Comparison of ENCODE assay signal across 8 mouse cellular contexts in the genomic region with DNA sequence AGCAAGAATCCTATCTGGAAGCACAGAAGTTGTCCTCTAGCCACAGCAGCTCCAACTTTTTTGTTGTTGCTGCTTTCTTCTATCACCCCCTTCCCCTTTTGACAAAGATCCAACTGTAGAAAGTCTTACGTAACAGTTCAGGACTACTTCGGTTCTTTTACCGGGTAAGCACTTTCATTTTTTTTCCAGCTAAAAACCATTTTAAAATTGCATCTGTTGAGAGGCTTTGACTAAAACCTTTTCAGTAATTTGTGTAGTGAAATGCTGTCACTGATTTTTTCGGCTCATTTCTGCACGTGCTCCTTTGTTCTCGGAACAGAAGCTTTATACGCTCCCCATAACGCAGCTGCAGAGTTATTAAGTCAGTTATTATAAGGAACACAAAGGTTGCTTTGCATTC.
DNase-seq lines count a peak whose midpoint lies in the region; ATAC-seq and TF ChIP-seq lines count a peak whose summit lies in the region.

No protein-coding gene starts in this region.

- H3K79me2 ChIP-seq in CH12.LX (replicated peaks; ENCODE audit: control insufficient read depth, extremely low read depth, insufficient read depth, poor library complexity, severe bottlenecking): no peaks in the 10 kb centered on the region

- TF ChIP-seq CTCF in CH12.LX (conservative IDR thresholded peaks at IDR 0.05 in 1 of 2, IDR thresholded peaks at IDR 0.05 in 1 of 2; ENCODE audit: low read depth in 2 of 2, low read length in 2 of 2): no peak

- H3K27me3 ChIP-seq in CH12.LX (replicated peaks): no peaks in the 10 kb centered on the region
- H3K27me3 ChIP-seq in forebrain, embryonic 15.5 days: no peaks in the 10 kb centered on the region
- H3K27me3 ChIP-seq in limb, embryonic 13.5 days: no peaks in the 10 kb centered on the region

- no peak for TF ChIP-seq RAD21 in CH12.LX (IDR thresholded peaks at IDR 0.05; ENCODE audit: low read depth, low read length)

- H3K36me3 ChIP-seq in CH12.LX (replicated peaks in 1 of 2; ENCODE audit: control insufficient read depth in 1 of 2, insufficient read depth in 1 of 2, low read length in 1 of 2): no peaks in the 10 kb centered on the region
- no peaks in the 10 kb centered on the region for H3K36me3 ChIP-seq in forebrain, embryonic 15.5 days
- H3K36me3 ChIP-seq in limb, embryonic 13.5 days: no peaks in the 10 kb centered on the region

- H3K27ac ChIP-seq in CH12.LX (ENCODE audit: insufficient read depth, low read depth): no peak overlapping the region
- peak overlapping the region; percentile 89 for H3K27ac ChIP-seq in forebrain, embryonic 15.5 days (replicated peaks)
- H3K27ac ChIP-seq in limb, embryonic 13.5 days: peak overlapping the region; percentile 97

- peak; percentile 37; the same call in 1 of the 2 replicates for ATAC-seq in forebrain, embryonic 15.5 days (replicated peaks)
- peak; percentile 26; the same call in 1 of the 2 replicates for ATAC-seq in limb, embryonic 13.5 days (ENCODE audit: low FRiP score, low read depth)

- in situ Hi-C loops in CH12.LX (cut with MboI; ENCODE audit: low pct_ligation_motif_present, low pct_unique_long_range_greater_than_20kb, low sequenced_read_pairs): no loop called here

- H3K4me1 ChIP-seq in CH12.LX (ENCODE audit: control insufficient read depth in 1 of 2, insufficient read depth in 2 of 2): peaks cover 0 to 12% of the 10 kb centered on the region in 2 experiments; a peak in 1 of 4 replicates
- peaks cover 22% of the 10 kb centered on the region for H3K4me1 ChIP-seq in forebrain, embryonic 15.5 days
- peaks cover 17% of the 10 kb centered on the region for H3K4me1 ChIP-seq in limb, embryonic 13.5 days

- TF ChIP-seq EP300 in CH12.LX (IDR thresholded peaks at IDR 0.05; ENCODE audit: low read length): no peak

- peak overlapping the region; percentile 92 for H3K4me2 ChIP-seq in CH12.LX (ENCODE audit: insufficient read depth, low read depth, poor library complexity, severe bottlenecking)
- H3K4me2 ChIP-seq in forebrain, embryonic 15.5 days (replicated peaks): peak overlapping the region; percentile 56
- H3K4me2 ChIP-seq in limb, embryonic 13.5 days (replicated peaks): peak overlapping the region; percentile 61

- peak; percentile 19 for DNase-seq in cerebellum, adult 9-10 months
- DNase-seq in cerebellum, postnatal 4 days (ENCODE audit: low spot score in 2 of 2): no peak
- DNase-seq in CH12.LX (ENCODE audit: extremely low read depth): no peak
- peak; percentile 29 for DNase-seq in naive thymus-derived CD4-positive, alpha-beta T cell, adult 2 months (ENCODE audit: low read depth)
- no peak for DNase-seq in ovary, postnatal 36 days (ENCODE audit: low spot score)
- no peak for DNase-seq in adrenal gland, postnatal 25 days

- H3K4me3 ChIP-seq in CH12.LX (replicated peaks in 1 of 3; ENCODE audit: low read depth in 2 of 3, low read length in 2 of 3, poor library complexity in 1 of 3): no peak overlapping the region
- peak overlapping the region; percentile 50 for H3K4me3 ChIP-seq in forebrain, embryonic 15.5 days
- H3K4me3 ChIP-seq in limb, embryonic 13.5 days: peak overlapping the region; percentile 58

- H3K9me3 ChIP-seq in CH12.LX (replicated peaks; ENCODE audit: low read length): no peaks in the 10 kb centered on the region
- H3K9me3 ChIP-seq in forebrain, embryonic 15.5 days: no peaks in the 10 kb centered on the region
- no peaks in the 10 kb centered on the region for H3K9me3 ChIP-seq in limb, embryonic 13.5 days

- no peak overlapping the region for H3K9ac ChIP-seq in CH12.LX (ENCODE audit: insufficient read depth, low read depth)
- peak overlapping the region; percentile 60 for H3K9ac ChIP-seq in forebrain, embryonic 15.5 days (replicated peaks)
- peak overlapping the region; percentile 86 for H3K9ac ChIP-seq in limb, embryonic 13.5 days

- TF ChIP-seq POLR2A in CH12.LX (IDR thresholded peaks at IDR 0.05; ENCODE audit: low read depth, low read length): no peak

- 2% methylated on average over 8 of the region's 8 CpGs for WGBS in forebrain, embryonic 15.5 days
- 2% methylated on average over 8 of the region's 8 CpGs for WGBS in limb, embryonic 13.5 days

- dilution Hi-C loops in CH12.LX (cut with MboI; ENCODE audit: extremely low pct_ligation_motif_present, extremely low pct_unique_long_range_greater_than_20kb, low sequenced_read_pairs): no loop called here

TF ChIP-seq in CH12.LX, 34 proteins besides CTCF, POLR2A, EP300 and RAD21:
- TF ChIP-seq TCF12 (IDR thresholded peaks at IDR 0.05; ENCODE audit: low read depth, low read length) (no peak), ZKSCAN1 (IDR thresholded peaks at IDR 0.05; ENCODE audit: borderline replicate concordance, low read depth, low read length) (no peak), MAZ (IDR thresholded peaks at IDR 0.05; ENCODE audit: low read depth, low read length) (peak; percentile 7; the same call in 1 of the 2 replicates), CHD2 (IDR thresholded peaks at IDR 0.05; ENCODE audit: low read length) (no peak), ELF1 (IDR thresholded peaks at IDR 0.05; ENCODE audit: low read depth, low read length) (no peak), SMC3 (IDR thresholded peaks at IDR 0.05; ENCODE audit: low read depth, low read length) (no peak), POLR2AphosphoS2 (IDR thresholded peaks at IDR 0.05; ENCODE audit: low read depth, low read length) (no peak), MAFK (IDR thresholded peaks at IDR 0.05; ENCODE audit: insufficient replicate concordance, low read length) (no peak), BHLHE40 (IDR thresholded peaks at IDR 0.05; ENCODE audit: low read depth, low read length) (0 out of 2 replicates have a peak, but pooled peaks have one; percentile 42), TBP (conservative IDR thresholded peaks at IDR 0.05; ENCODE audit: low read depth, low read length) (no peak), SIN3A (IDR thresholded peaks at IDR 0.05; ENCODE audit: low read length) (0 out of 2 replicates have a peak, but pooled peaks have one; percentile 3), MXI1 (IDR thresholded peaks at IDR 0.05; ENCODE audit: low read depth, low read length) (0 out of 2 replicates have a peak, but pooled peaks have one; percentile 2)

Comparison
In these comparisons a context has a peak if more than half of its experiments do, and no peak if none do; other contexts are left out.
1. DNase-seq: peak in cerebellum, adult 9-10 months (single experiment) and naive thymus-derived CD4-positive, alpha-beta T cell, adult 2 months (single experiment); none in cerebellum, postnatal 4 days (0 of 2), CH12.LX (single experiment), ovary, postnatal 36 days (single experiment) and adrenal gland, postnatal 25 days (single experiment).
2. H3K4me3 ChIP-seq: peak in forebrain, embryonic 15.5 days (single experiment) and limb, embryonic 13.5 days (single experiment); none in CH12.LX (0 of 3).
3. Peak in every context shown above with its lines, with median percentiles within 50 percentile points of each other: H3K4me2 ChIP-seq.